Comparison of ENCODE assay signal across 8 mouse cellular contexts in genomic region chr16:98081140-98081539, GRCm38 (mm10). TPM values are rescaled to one million over a fixed set of nuclear protein-coding genes. Genes with fewer than 3 reads are reported as not detected.
DNase-seq lines count a peak whose midpoint lies in the region; ATAC-seq and TF ChIP-seq lines count a peak whose summit lies in the region.
"Not testable (repeated sequence)": the region's sequence is repeated elsewhere in the genome, so short reads cannot be mapped to it uniquely, and the experiment has no call there.

No protein-coding gene starts in this region.

- peak overlapping the region; percentile 67 to 90 for H3K4me3 ChIP-seq in MEL (ENCODE audit: control insufficient read depth in 1 of 2, insufficient read depth in 1 of 2, low read depth in 2 of 2, low read length in 2 of 2)
- peak overlapping the region; percentile 83 for H3K4me3 ChIP-seq in forebrain, embryonic 15.5 days
- H3K4me3 ChIP-seq in hindbrain, embryonic 12.5 days = peak overlapping the region; percentile 70
- peak overlapping the region; percentile 66 for H3K4me3 ChIP-seq in kidney, postnatal 0 days (replicated peaks; ENCODE audit: low read depth, low read length)
- peak overlapping the region; percentile 74 for H3K4me3 ChIP-seq in liver, embryonic 15.5 days (replicated peaks)
- H3K4me3 ChIP-seq in midbrain, embryonic 15.5 days = peak overlapping the region; percentile 88
- peak overlapping the region; percentile 52; the same call in 1 of the 2 replicates for H3K4me3 ChIP-seq in stomach, postnatal 0 days (ENCODE audit: low read depth, low read length)

- not testable (repeated sequence) for TF ChIP-seq EP300 in MEL (IDR thresholded peaks at IDR 0.05; ENCODE audit: low read depth in 1 of 2, low read length in 2 of 2); stomach, postnatal 0 days (optimal IDR thresholded peaks at IDR 0.05)

- H3K36me3 ChIP-seq in MEL (ENCODE audit: control insufficient read depth in 1 of 2, insufficient read depth in 2 of 2, low read length in 2 of 2) = peaks cover 3 to 15% of the 10 kb centered on the region in 2 experiments; a peak in 2 of 4 replicates
- not testable (repeated sequence) for H3K36me3 ChIP-seq in forebrain, embryonic 15.5 days; hindbrain, embryonic 12.5 days; kidney, postnatal 0 days (ENCODE audit: insufficient read depth, low read length); liver, embryonic 15.5 days (replicated peaks); midbrain, embryonic 15.5 days (replicated peaks); stomach, postnatal 0 days (ENCODE audit: control insufficient read depth, insufficient read depth, low read length)

- not testable (repeated sequence) for TF ChIP-seq RAD21 in MEL (IDR thresholded peaks at IDR 0.05; ENCODE audit: low read depth, low read length)

- peaks cover 37% of the 10 kb centered on the region for H3K79me2 ChIP-seq in MEL (ENCODE audit: control insufficient read depth, insufficient read depth, low read length, poor library complexity)

- H3K4me1 ChIP-seq in MEL (ENCODE audit: control insufficient read depth in 1 of 2, insufficient read depth in 2 of 2, low read length in 2 of 2) = peaks cover 0 to 12% of the 10 kb centered on the region in 2 experiments; a peak in 2 of 4 replicates
- peaks cover 16% of the 10 kb centered on the region for H3K4me1 ChIP-seq in forebrain, embryonic 15.5 days
- H3K4me1 ChIP-seq in hindbrain, embryonic 12.5 days = peaks cover 12% of the 10 kb centered on the region
- not testable (repeated sequence) for H3K4me1 ChIP-seq in kidney, postnatal 0 days (replicated peaks; ENCODE audit: insufficient read depth, low read length); stomach, postnatal 0 days (replicated peaks; ENCODE audit: control insufficient read depth, insufficient read depth)
- peaks cover 20% of the 10 kb centered on the region for H3K4me1 ChIP-seq in liver, embryonic 15.5 days (replicated peaks)
- H3K4me1 ChIP-seq in midbrain, embryonic 15.5 days = peaks cover 12% of the 10 kb centered on the region

- H3K27ac ChIP-seq in MEL (ENCODE audit: control insufficient read depth, low read depth, low read length); hindbrain, embryonic 12.5 days; kidney, postnatal 0 days; liver, embryonic 15.5 days (replicated peaks); midbrain, embryonic 15.5 days; stomach, postnatal 0 days (replicated peaks): not testable (repeated sequence)
- H3K27ac ChIP-seq in forebrain, embryonic 15.5 days (replicated peaks) = peak overlapping the region; percentile 75

- H3K4me2 ChIP-seq in forebrain, embryonic 15.5 days (replicated peaks) = peak overlapping the region; percentile 81
- peak overlapping the region; percentile 66 for H3K4me2 ChIP-seq in hindbrain, embryonic 12.5 days (replicated peaks)
- H3K4me2 ChIP-seq in kidney, postnatal 0 days (ENCODE audit: low read length) = peak overlapping the region; percentile 73
- H3K4me2 ChIP-seq in liver, embryonic 15.5 days = peak overlapping the region; percentile 79
- peak overlapping the region; percentile 86 for H3K4me2 ChIP-seq in midbrain, embryonic 15.5 days
- H3K4me2 ChIP-seq in stomach, postnatal 0 days (replicated peaks; ENCODE audit: low read depth) = peak overlapping the region; percentile 59

- WGBS in forebrain, embryonic 15.5 days = 50% methylated on average over 1 of the region's 1 CpGs
- WGBS in hindbrain, embryonic 12.5 days = 88% methylated on average over 1 of the region's 1 CpGs
- 80% methylated on average over 1 of the region's 1 CpGs for WGBS in kidney, postnatal 0 days
- WGBS in liver, embryonic 15.5 days (ENCODE audit: insufficient replicate concordance) = 51% methylated on average over 1 of the region's 1 CpGs
- WGBS in midbrain, embryonic 15.5 days = 84% methylated on average over 1 of the region's 1 CpGs
- WGBS in stomach, postnatal 0 days = 75% methylated on average over 1 of the region's 1 CpGs

- not testable (repeated sequence) for TF ChIP-seq POLR2A in MEL (IDR thresholded peaks at IDR 0.05; ENCODE audit: control insufficient read depth in 1 of 2, insufficient read depth in 1 of 2, low read depth in 1 of 2, low read length in 2 of 2, poor library complexity in 1 of 2)

- TF ChIP-seq CTCF in MEL (IDR thresholded peaks at IDR 0.05 in 2 of 3, conservative IDR thresholded peaks at IDR 0.05 in 1 of 3; ENCODE audit: control insufficient read depth in 1 of 3, insufficient read depth in 1 of 3, low read depth in 2 of 3, low read length in 3 of 3, poor library complexity in 1 of 3, severe bottlenecking in 1 of 3); kidney, postnatal 0 days (IDR thresholded peaks at IDR 0.05; ENCODE audit: low read depth); stomach, postnatal 0 days (IDR thresholded peaks at IDR 0.05; ENCODE audit: low read depth): not testable (repeated sequence)

- not testable (repeated sequence) for H3K9me3 ChIP-seq in MEL (replicated peaks; ENCODE audit: insufficient read depth, low read length); forebrain, embryonic 15.5 days; hindbrain, embryonic 12.5 days (replicated peaks); kidney, postnatal 0 days (replicated peaks; ENCODE audit: low read length); liver, embryonic 15.5 days (replicated peaks); midbrain, embryonic 15.5 days; stomach, postnatal 0 days (ENCODE audit: control insufficient read depth, low read length)

- ATAC-seq in forebrain, embryonic 15.5 days (replicated peaks); hindbrain, embryonic 12.5 days (ENCODE audit: low FRiP score); kidney, postnatal 0 days (replicated peaks; ENCODE audit: low FRiP score, low read depth); liver, embryonic 15.5 days (ENCODE audit: insufficient read depth); midbrain, embryonic 15.5 days (replicated peaks); stomach, postnatal 0 days (ENCODE audit: low FRiP score, low TSS enrichment): not testable (repeated sequence)

- peak; percentile 37 for DNase-seq in MEL (ENCODE audit: low read depth, low spot score)
- peak; percentile 2 for DNase-seq in embryo, embryonic 9.5 days (ENCODE audit: extremely low spot score)
- DNase-seq in kidney, postnatal 0 days (ENCODE audit: low spot score) = peak; percentile 47
- DNase-seq in stomach, postnatal 0 days (ENCODE audit: low spot score) = not testable (repeated sequence)

- H3K27me3 ChIP-seq in MEL (ENCODE audit: control insufficient read depth in 1 of 2, insufficient read depth in 2 of 2, low read length in 2 of 2); forebrain, embryonic 15.5 days; hindbrain, embryonic 12.5 days; kidney, postnatal 0 days (ENCODE audit: insufficient read depth, low read length); liver, embryonic 15.5 days; midbrain, embryonic 15.5 days (replicated peaks); stomach, postnatal 0 days (ENCODE audit: control insufficient read depth, insufficient read depth, low read length): not testable (repeated sequence)

- peak overlapping the region; percentile 91 for H3K9ac ChIP-seq in MEL (ENCODE audit: control insufficient read depth, low read depth, low read length, poor library complexity, severe bottlenecking)
- H3K9ac ChIP-seq in forebrain, embryonic 15.5 days (replicated peaks) = peak overlapping the region; percentile 58; the same call in 1 of the 2 replicates
- H3K9ac ChIP-seq in hindbrain, embryonic 12.5 days = peak overlapping the region; percentile 62
- peak overlapping the region; percentile 59; the same call in 1 of the 2 replicates for H3K9ac ChIP-seq in kidney, postnatal 0 days (ENCODE audit: low read depth, low read length)
- peak overlapping the region; percentile 79; the same call in 1 of the 2 replicates for H3K9ac ChIP-seq in liver, embryonic 15.5 days
- not testable (repeated sequence) for H3K9ac ChIP-seq in midbrain, embryonic 15.5 days; stomach, postnatal 0 days (ENCODE audit: low read length)

TF ChIP-seq in MEL, 35 proteins besides CTCF, POLR2A, EP300 and RAD21:
- peak; percentile 24 for TF ChIP-seq SIN3A (IDR thresholded peaks at IDR 0.05; ENCODE audit: low read length)

RNA-seq across cellular contexts. Expression of gene A630089N07Rik, which starts 1.1 kb away (rescaled TPM):
- total RNA-seq in MEL (2012; rRNA removed) = 3.9 and 7.4 TPM in 2 replicates
- 100 to 1,000 TPM in 1 of 2 experiments, 1 to 10 TPM in 1; 9.8 to 539 TPM for polyA plus RNA-seq in MEL (2012; ENCODE audit: insufficient read depth in 1 of 2, insufficient read length in 2 of 2, low read depth in 1 of 2, low replicate concordance in 2 of 2, missing spikeins in 1 of 2)
- polyA plus RNA-seq in forebrain, embryonic 15.5 days (2015; fragmentation: Nextera tagmentation; extraction: Ambion mirVana) = 16.0 and 17.2 TPM in 2 replicates
- polyA plus RNA-seq in hindbrain, embryonic 12.5 days (2016; fragmentation: Nextera tagmentation; extraction: Ambion mirVana) = 20.1 and 20.3 TPM in 2 replicates
- polyA plus RNA-seq in kidney, postnatal 0 days (2015; fragmentation: Nextera tagmentation; extraction: Ambion mirVana) = 6.4 and 8.3 TPM in 2 replicates
- polyA plus RNA-seq in liver, embryonic 15.5 days (2015; fragmentation: Nextera tagmentation; extraction: Ambion mirVana) = 7.3 and 7.9 TPM in 2 replicates
- polyA plus RNA-seq in midbrain, embryonic 15.5 days (2015; fragmentation: Nextera tagmentation; extraction: Ambion mirVana) = 13.1 and 13.9 TPM in 2 replicates
- polyA plus RNA-seq in stomach, postnatal 0 days (2015; fragmentation: Nextera tagmentation; extraction: Ambion mirVana) = 3.2 and 3.3 TPM in 2 replicates
